Mouse (Mus musculus) thymus, postnatal 0 days (tissue): ENCODE measurements around the gene Idua. TPM values are rescaled to one million over a fixed set of nuclear protein-coding genes. Genes with fewer than 3 reads are reported as not detected.

Experiments
- DNase-seq: peaks from one replicate; pipeline ENCODE4 v3.0.0-alpha.2; 2015; ENCODE audit warnings: low spot score
- polyA plus RNA-seq: library from polyadenylated mRNA; unstranded; fragments of >200 nt; fragmentation: Nextera tagmentation; extraction: Ambion mirVana; gene quantifications from 2 replicates; pipeline ENCODE4 v1.2.1, GENCODE M21; 2015

Idua gene
- polyA plus RNA-seq, 1 experiment from 2014 or later: 6.2 TPM

GRCm38 (mm10) chr5:108679909-108680308 is 19.8 kb downstream of the Idua start:
- peak; percentile 14 for DNase-seq

GRCm38 (mm10) chr5:108680871-108681270 is 20.7 kb downstream of the Idua start:
- no peak for DNase-seq

DNA sequence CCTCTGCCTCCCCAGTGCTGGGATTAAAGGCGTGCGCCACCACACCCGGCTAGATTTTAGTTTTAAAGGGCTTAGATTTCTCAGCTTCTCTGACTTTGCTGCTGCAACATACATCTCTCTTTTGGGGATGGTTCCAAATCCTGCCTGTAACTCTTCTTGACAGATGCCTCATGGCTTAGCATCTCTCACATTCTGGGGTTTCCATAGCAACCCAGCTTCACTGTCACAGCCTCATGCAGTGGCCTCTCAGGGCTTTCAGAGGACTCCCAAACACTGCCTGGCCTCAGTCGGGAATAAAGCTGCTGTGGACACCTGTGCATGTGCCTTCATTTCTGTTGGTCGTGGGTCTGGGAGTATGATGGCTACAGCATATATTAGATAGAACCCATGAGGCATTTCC is 29.0 kb downstream of the Idua start:
- no peak for DNase-seq

DNA sequence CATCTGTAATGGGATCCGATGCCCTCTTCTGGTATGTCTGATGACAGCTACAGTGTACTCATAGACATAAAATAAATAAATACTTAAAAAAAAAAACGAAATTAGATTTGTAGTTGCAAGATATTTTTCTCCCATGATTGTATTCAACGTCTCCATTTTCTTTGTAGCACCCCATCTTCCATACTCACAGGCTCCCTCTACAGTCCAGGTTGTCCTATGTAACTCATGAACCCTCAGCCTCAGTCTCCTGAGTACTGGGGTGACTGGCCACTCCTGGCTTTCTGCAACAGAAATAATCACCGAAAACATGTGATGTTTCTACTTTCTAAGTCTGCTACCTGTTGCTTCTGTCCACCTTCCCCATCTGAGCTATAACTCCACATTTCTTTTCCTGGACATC is 31.0 kb downstream of the Idua start:
- no peak for DNase-seq

DNA sequence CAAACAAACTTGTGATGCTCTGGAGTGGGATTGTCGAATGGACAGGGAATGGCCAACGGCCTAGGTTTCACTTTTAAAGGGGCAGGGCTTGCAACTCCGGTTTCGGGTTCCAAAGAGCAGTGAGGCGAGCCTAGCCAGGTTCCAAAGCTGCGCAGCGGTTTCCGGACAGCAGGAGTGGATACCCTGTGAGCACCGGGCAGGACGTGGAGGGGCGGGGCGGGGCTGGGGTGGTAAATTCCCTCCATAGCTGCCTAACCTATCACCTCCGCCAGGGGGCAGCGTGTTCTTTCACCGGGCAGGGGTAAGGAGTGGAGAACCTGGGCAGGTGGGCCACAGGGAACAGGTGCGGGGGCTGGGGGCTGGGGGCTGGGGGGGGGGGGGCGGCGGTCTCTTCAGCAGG is 32.1 kb downstream of the Idua start, which contains the start of gene Fgfrl1:
TSS of gene Fgfrl1 (plus strand) at position 112 of the 400 bp plus-strand sequence.
- peak; percentile 78 for DNase-seq

GRCm38 (mm10) chr5:108693872-108694288 is 33.7 kb downstream of the Idua start:
- peak; percentile 94 for DNase-seq

- DNase-seq: peak; percentile 20
Measured at GRCm38 (mm10) chr5:108694352-108695261, 34.5 kb downstream of the Idua start.

DNA sequence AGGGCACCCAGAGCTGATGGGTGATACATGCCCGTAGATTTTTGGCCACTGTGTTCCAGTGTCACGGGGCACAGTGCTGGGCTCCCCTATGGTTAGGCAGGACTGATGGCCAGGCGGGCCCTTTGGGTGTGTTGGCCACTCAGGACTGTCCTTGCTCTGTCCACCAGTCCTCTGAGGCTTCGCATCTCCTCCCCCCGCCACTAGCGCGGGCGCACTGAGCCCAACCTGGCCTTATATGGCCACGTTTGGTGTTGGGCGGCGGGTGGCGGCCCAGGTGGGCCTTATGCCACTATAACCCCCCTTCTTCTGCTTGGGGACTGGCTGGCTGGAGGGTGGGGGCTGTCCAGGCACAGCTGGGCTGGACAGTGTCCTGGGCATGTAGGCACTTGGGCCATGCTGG is 35.7 kb downstream of the Idua start:
- no peak for DNase-seq

DNA sequence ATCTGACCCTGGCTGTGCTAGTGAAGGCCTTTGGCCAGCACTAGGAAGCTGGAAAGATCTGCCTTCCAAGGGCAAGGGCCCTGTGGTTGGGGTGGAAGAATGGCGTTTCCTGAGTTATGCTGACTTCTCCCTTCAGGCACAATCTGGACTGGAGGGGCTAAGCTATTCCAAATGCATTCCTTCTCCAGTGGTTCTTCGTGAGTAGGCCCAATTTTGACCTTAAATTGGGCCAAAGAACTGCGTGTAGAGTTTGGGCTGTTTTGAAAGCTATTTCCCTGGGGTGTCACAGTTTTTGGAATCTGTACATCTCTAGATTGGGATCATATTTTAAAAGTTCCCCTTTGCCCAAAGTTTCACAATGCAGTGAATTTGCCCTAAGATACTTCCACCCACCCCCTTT is 36.4 kb downstream of the Idua start:
- no peak for DNase-seq

DNA sequence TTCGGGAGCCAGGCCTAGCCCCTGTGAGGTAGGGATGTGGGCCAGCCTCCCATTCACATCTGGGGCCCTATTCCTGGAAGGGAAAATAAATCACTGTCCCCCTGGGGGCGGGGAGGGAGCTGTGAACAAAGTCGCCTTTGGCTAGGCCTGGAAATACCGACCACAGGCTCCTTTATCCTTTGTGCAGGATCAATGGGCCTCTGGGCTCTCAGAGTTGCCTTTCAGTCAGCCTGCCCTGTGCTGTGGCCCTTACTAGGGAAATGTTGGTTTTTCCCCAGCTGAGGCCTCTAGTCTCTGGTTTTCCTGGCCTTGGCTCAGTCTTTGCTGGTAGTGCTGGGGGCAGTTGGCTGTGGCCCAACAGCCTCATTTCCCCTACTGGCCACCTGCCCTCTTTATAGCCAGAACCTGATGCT is 37.2 kb downstream of the Idua start:
- no peak for DNase-seq

- DNase-seq: no peak
Measured at GRCm38 (mm10) chr5:108700346-108700745, 40.2 kb downstream of the Idua start.

DNA sequence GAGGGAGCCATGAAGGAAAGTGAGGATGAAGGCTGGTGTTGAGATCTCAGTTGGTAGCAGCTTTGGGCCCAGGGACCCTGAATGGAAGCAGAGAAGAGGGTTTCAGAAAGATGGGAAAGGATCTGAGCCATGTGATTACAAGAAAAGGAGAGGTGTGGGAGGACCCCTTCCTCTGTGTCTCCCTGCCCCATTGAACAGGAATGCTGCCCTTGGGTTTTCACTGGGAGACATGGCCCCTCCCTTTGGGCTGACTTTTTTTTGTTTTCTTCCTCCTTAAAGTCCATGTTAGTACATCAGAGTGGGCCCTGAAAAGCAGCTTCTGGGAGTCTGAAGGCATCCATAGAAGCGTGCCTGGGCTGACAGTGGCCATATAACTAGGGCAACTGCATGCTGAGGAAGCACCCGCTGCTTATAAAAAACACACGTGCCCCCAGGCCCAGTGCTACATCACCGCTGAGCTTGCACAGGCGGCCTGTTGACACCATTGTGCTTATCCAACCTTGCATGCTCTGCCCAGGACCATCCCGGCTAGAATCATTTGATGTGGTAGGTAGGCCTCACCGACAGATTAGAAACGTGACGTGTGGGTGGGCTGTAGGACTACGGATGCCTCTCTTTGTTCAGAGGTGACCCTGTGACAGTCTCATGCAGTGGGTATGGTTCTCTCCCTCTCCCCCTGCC is 41.4 kb downstream of the Idua start:
- no peak for DNase-seq

GRCm38 (mm10) chr5:108703754-108704626 is 43.9 kb downstream of the Idua start:
- DNase-seq: no peak

GRCm38 (mm10) chr5:108707758-108708157 is 47.6 kb downstream of the Idua start:
- no peak for DNase-seq

DNA sequence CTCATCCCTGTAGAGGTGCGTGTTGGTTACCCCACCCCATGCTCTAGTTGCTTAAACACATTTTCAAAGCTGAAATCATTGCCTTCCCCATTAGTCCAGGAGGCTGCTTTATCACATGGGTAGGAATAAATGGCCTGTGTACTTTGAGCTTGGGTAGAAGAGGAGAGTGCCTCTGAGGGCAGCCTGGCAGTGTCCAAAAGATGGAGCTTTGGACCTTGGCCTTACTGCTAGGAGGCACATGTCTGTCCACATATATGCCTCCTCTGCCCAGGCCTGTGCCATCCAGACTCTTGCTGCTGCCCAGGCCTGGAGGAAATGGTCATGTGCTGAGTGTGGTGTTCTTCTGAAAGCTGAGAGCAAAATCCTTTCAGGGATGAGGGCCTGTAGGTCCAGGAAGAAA is 48.3 kb downstream of the Idua start:
- DNase-seq: no peak

- DNase-seq: no peak
Measured at GRCm38 (mm10) chr5:108708981-108709731, 49.0 kb downstream of the Idua start.

DNA sequence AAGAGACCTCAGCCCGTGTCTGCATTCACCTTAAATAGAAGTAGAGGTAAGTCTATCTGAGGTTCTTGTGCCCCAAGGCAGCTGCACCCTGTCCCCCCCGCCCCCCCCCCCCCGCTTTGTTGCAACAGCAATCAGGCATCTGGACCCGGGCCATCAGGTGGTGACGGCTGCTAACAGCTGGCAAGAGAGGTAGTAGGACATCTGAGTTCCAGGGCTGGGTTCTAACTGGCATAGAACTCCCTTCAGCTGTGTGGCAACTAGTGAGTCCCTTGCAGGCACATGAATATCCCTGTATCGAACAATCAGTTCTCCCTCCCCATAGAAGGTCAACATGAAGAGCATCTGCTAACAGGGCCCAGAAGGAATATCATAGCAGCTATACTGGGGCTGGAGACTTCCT is 51.8 kb downstream of the Idua start:
- DNase-seq: no peak

DNA sequence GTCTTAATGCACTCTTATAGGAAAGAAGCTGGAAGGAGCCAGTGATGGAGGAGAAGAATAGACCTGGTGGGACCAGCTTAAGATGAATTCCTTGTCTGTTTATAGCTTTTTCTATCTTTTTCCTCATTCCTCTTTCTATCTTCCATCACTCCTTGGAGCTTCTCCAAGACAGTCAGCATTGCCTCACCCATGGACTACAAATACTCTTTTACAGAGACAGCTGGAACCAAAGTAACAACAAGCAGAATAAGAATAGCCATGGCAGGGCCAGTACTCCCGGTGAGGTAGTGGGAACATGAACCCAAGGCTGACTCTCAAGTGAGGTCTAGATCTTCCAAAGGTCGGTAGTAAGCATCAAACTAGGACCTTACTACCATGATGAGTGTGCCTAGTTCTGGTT is 53.0 kb downstream of the Idua start:
- DNase-seq: no peak

- DNase-seq: no peak
Measured at GRCm38 (mm10) chr5:108713691-108714090, 53.6 kb downstream of the Idua start.

GRCm38 (mm10) chr5:108714149-108714548 is 54.0 kb downstream of the Idua start:
- DNase-seq: no peak

DNA sequence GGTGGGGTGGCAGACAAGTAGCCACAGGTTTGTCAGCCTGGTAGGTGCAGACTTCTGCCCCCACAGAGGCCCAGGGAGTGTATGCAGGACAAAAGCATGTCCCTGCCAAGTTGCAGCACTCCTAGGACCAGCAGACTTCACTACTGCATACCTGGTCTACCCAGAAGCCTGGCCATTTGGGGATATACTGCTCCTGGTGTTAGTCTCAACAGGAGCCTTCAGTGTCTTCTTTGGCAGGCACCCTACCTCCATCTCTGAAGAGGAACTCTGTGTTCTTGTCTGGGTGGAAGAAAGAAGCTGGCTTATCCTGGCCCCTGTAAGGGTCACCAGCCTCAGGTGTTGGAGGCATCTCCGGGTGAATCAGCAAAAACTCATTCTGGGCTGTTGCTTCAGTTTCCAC is 55.8 kb downstream of the Idua start:
- DNase-seq: no peak
